Mouse (Mus musculus): ENCODE results near the gene Oasl1.

- TF ChIP-seq CTCF (IDR thresholded peaks at IDR 0.05; ENCODE audit: insufficient read depth, low read length) = no peak
- TF ChIP-seq POLR2A (IDR thresholded peaks at IDR 0.05; ENCODE audit: borderline replicate concordance, extremely low read depth, low read depth, low read length) = no peak
Observed at GRCm38 (mm10) chr5:114877487-114877886, 45.6 kb upstream of the Oasl1 start.

Data from lung, adult 2 months (tissue).